Mouse (Mus musculus): ENCODE measurements around the gene Cops9.

Cops9 gene

GRCm38 (mm10) chr1:92641514-92642272 lies at the start of gene Cops9:
Gene Cops9, minus strand, starts transcription at chr1:92641985.
- DNase-seq (ENCODE audit: low spot score): peak; percentile 81

GRCm38 (mm10) chr1:92691166-92691844 lies 49.5 kb upstream of the Cops9 start:
- DNase-seq (ENCODE audit: low spot score): no peak

GRCm38 (mm10) chr1:92686994-92687393 lies 45.2 kb upstream of the Cops9 start:
- no peak for DNase-seq (ENCODE audit: low spot score)

- no peak for DNase-seq (ENCODE audit: low spot score)
These were observed 41.4 kb upstream of the Cops9 start for GRCm38 (mm10) chr1:92683151-92683550.

- DNase-seq (ENCODE audit: low spot score): no peak
These were observed 39.2 kb upstream of the Cops9 start for GRCm38 (mm10) chr1:92680668-92681603.

- DNase-seq (ENCODE audit: low spot score): no peak
These were observed 37.0 kb upstream of the Cops9 start for GRCm38 (mm10) chr1:92678757-92679156.

- DNase-seq (ENCODE audit: low spot score): no peak
These were observed 34.8 kb upstream of the Cops9 start for GRCm38 (mm10) chr1:92676676-92676975.

GRCm38 (mm10) chr1:92675932-92676675 lies 34.3 kb upstream of the Cops9 start:
- no peak for DNase-seq (ENCODE audit: low spot score)

- DNase-seq (ENCODE audit: low spot score): no peak
These were observed 31.5 kb upstream of the Cops9 start for GRCm38 (mm10) chr1:92673258-92673782.

- no peak for DNase-seq (ENCODE audit: low spot score)
These were observed 29.5 kb upstream of the Cops9 start for GRCm38 (mm10) chr1:92671326-92671725.

- DNase-seq (ENCODE audit: low spot score): no peak
These were observed 27.6 kb upstream of the Cops9 start for GRCm38 (mm10) chr1:92669430-92669829.

GRCm38 (mm10) chr1:92667106-92667505 lies 25.3 kb upstream of the Cops9 start:
- DNase-seq (ENCODE audit: low spot score): no peak

GRCm38 (mm10) chr1:92659392-92659791 lies 17.6 kb upstream of the Cops9 start:
- DNase-seq (ENCODE audit: low spot score): no peak

GRCm38 (mm10) chr1:92657025-92657820 lies 15.4 kb upstream of the Cops9 start:
- DNase-seq (ENCODE audit: low spot score): no peak

- DNase-seq (ENCODE audit: low spot score): no peak
These were observed 12.9 kb upstream of the Cops9 start for GRCm38 (mm10) chr1:92654676-92655075.

GRCm38 (mm10) chr1:92653179-92653578 lies 11.4 kb upstream of the Cops9 start:
- no peak for DNase-seq (ENCODE audit: low spot score)

- no peak for DNase-seq (ENCODE audit: low spot score)
These were observed 9.7 kb upstream of the Cops9 start for GRCm38 (mm10) chr1:92651467-92651866.

- peak; percentile 63 for DNase-seq (ENCODE audit: low spot score)
These were observed 6.9 kb upstream of the Cops9 start, which contains the start of gene Otos for GRCm38 (mm10) chr1:92648673-92649072. Gene Otos, minus strand, starts transcription at chr1:92648841.

GRCm38 (mm10) chr1:92648197-92648596 lies 6.4 kb upstream of the Cops9 start:
- no peak for DNase-seq (ENCODE audit: low spot score)

GRCm38 (mm10) chr1:92647752-92648151 lies 6.0 kb upstream of the Cops9 start:
- DNase-seq (ENCODE audit: low spot score): no peak

GRCm38 (mm10) chr1:92647026-92647425 lies 5.2 kb upstream of the Cops9 start:
- no peak for DNase-seq (ENCODE audit: low spot score)
